Mouse (Mus musculus): ENCODE results near the gene Slc25a25.

DNA sequence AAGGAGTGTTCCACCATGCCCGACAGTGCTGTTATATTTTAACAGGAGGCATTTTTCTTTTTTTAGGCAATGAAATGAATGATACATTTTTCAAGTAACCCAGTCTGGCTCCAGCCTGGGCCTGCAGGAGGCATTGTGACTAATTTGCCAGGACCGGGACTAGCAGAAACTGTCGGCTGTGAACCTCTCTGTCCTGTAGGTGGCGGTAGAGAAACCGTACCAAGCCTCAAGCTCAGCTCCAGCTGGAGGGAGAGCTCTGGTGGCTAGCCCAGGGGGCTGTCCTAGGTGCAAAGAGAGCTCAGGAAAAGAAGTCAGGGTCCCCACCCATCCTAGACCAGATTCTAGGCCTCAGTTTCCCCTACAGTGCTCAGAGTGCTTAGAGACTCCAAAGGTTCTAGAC, 37.4 kb upstream of the Slc25a25 start:
- peak; percentile 97 for TF ChIP-seq CTCF (IDR thresholded peaks at IDR 0.05; ENCODE audit: low read depth, low read length)
- TF ChIP-seq POLR2A (IDR thresholded peaks at IDR 0.05; ENCODE audit: borderline replicate concordance, low read depth, low read length), result no peak

All from bone marrow macrophage, adult 2 months (primary cell).